Mouse (Mus musculus): ENCODE results near the gene Klf8.

Gene Klf8

DNA sequence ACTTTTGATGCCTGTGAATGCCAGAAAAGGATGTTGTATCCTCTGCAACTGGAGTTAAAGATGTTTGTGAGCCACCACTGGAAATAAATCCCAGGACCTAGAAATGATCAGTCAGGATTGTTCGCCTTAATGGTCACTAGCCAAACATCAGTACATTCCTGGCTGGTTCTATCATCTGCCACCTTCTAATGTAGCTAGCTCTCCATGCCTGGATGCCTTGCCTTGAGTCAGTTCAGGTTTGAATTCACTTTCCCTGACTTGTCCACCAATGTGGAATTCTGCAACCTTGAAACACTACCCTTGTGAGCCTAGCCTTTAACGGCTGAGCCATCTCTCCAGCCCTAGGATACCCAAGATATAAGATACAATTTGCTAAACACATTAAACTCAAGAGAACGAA is 202.8 kb downstream of the Klf8 start:
- no peak for DNase-seq
